Mouse (Mus musculus): ENCODE data around the gene Impg2. TPM values are rescaled to one million over a fixed set of nuclear protein-coding genes. Genes with fewer than 3 reads are reported as not detected.
A peak's percentile ranks its signal among the peaks of the same experiment; 100 is the strongest.

Impg2 gene
- under 1 TPM; 0.05 to 0.08 TPM for total RNA-seq (2021)

- no peak for DNase-seq (ENCODE audit: low spot score)
- intact Hi-C loops (cut with DNase I): no loop called here
These were observed at the start of gene Impg2 for GRCm38 (mm10) chr16:56204051-56204450. TSS of gene Impg2 (plus strand) at chr16:56204313.

DNA sequence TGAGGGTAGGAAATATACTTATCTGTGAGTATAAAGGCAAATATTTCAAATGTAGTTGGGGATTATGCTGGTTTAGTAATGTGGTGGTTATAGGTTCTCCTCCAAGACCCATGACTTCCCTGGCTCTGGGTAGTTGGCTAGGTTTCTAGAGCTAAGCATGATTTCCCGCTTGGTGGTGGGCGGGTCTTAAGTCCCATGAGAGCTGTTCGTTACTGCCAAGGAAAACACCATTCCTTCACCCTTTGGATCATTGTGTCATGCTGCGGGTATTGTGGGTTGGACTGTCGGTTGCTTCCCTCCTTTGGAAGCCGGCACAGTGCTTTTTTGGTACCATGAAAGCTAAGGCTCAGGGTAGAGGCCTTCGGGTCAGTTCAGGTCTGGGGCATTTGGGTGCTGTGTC, 40.6 kb upstream of the Impg2 start:
- DNase-seq (ENCODE audit: low spot score): peak; percentile 4
- intact Hi-C loops (cut with DNase I): no loop called here

DNA sequence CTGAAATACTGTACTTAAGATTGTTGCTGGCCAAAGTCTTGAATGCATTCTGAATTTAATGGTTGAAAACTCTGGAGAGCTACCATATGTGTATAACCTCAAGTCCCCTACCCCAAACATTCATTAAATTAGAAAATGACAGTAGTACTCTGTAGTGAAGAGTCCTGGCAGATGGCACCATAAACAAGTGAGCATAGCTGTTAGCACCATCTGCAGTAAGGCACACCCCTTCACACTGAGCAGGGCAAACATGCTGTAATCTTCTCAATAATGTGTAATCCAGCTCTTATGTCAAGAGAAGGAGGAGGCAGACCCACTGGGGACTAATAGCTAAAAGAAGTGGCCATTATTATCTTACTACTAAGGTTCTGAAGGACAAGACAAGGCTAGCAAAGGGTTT, 33.9 kb upstream of the Impg2 start:
- no peak for DNase-seq (ENCODE audit: low spot score)
- intact Hi-C loops (cut with DNase I): no loop called here

DNA sequence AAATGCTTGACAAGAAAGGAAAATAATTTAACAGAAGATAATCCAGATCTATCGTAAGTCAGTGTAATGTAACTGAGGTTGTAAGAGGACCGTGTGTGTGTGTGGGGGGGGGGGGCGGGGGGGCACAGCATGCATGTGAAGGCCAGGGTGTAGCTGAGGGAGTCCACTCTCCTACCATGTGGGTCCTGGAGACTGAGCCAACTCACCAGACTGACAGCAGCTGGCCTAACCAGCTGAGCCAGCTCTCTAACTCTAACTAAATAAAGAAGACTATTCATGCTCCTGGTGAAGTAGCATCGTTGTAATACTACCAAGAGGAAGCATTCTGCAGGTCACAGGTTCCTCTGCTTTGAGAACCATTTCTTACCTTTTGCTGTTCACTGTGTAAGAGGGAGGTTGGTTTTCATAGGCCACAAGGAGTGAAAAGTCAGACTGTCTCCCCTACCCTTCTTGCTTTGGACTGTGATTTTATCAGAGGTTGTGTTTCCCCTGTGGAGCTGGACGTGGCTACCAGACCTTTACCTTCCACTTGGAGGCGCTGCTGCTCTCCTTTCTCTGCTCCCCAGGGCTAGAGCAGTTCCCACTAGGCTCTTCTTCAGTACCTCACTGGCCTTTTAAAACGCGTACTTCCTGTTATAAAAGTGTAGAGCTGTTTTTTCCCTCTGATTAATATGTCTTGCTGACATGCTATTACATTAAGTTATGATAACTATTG, 28.1 kb upstream of the Impg2 start:
- DNase-seq (ENCODE audit: low spot score): no peak
- intact Hi-C loops (cut with DNase I): no loop called here

DNA sequence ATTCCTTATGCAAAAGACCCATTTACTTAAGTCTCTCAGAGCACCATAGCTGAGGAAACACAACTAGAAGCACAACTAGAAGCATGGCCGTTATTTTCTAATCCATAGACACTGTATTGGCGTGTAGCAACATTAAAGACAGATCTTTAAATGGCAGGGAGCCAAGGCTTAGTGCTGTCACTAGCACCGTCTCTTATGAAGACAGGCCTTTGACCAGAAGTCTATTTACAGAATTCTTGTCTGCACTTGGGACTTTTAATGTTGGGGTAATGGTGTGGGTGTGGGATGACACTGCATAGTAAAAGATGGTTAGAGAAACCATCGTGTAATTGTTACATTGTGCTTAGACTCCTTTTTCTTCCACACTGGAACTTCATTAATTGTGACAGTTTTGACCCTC, 17.2 kb upstream of the Impg2 start:
- no peak for DNase-seq (ENCODE audit: low spot score)

DNA sequence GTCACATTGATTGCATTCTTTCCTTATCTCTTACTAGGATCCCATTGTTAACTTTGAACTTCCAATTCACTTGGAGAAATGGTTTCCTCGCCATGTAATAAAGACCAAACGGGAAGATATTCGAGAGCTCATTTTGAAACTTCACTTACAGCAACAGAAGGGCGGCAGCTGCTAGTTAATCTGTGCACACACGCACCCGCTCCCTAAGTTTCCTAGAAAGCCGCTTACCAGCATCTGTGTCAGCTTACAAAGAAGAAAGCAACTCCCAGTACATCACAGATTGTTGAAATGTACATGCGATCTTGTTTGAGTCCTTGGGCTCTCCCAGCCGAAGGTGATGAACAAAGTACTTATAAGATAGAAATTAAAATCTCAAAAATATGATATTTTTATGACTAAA, 15.9 kb upstream of the Impg2 start:
- intact Hi-C loops (cut with DNase I): no loop called here
- DNase-seq (ENCODE audit: low spot score): no peak

More for the DNA sequence above, 17.2 kb upstream of the Impg2 start:
- intact Hi-C loops (cut with DNase I): no loop called here

DNA sequence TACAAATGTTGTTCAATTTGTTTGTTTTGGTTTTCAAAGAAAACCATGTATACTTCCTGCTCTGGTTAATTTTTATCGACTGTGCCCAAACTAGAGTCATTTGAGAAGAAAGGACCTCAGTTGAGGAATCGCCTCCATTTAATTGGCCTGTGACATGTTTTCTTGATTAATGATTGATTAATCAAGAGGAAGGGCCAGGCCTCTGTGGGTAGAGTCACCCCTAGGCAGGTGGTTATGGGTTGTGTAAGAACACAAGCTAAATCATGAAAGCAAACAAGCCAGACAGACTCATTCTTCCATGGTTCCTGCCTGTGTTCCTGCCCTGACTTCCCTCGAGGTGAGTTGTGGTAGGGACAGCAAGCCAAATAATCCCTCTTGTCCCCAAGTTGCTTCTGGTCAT, 8.6 kb downstream of the Impg2 start:
- intact Hi-C loops (cut with DNase I): no loop called here
- no peak for DNase-seq (ENCODE audit: low spot score)

DNA sequence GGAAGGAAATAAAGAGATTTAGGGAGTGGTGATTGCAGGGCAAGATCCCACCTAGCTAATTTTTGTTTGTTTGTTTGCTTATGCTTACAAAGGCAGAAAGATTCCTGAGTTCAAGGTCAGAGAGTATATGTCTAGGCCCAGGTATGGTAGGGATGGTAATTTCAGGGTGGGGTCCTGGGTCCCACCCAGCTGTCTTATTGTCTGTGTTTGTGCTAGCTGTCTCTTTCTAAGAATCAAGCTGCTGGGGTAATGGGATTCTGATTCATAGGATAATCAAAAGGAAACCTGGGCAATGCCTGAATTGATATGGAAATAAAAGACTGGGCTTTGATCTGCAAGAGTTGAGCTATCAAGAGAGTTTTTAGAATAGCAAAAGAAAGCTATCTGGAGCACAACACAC, 23.6 kb downstream of the Impg2 start:
- no peak for DNase-seq (ENCODE audit: low spot score)
- intact Hi-C loops (cut with DNase I): no loop called here

DNA sequence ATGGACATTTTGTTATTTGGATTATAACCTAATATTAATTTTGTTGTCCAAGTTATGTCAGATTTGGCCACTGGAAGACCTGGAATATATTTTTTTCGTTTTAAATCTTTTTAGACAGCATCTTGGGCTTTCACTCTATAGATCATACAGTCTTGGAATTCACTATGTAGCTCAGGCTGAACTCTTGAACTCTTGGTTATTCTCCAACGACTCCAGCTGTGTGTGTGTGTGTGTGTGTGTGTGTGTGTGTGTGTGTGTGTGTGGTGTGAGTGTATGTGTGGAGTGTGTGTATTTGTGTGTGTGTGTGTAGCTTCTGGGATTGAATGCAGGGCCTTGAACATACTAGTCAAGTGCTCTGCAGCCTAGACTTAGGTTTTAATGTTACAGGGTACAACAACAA, 25.3 kb downstream of the Impg2 start:
- no peak for DNase-seq (ENCODE audit: low spot score)
- intact Hi-C loops (cut with DNase I): no loop called here

DNA sequence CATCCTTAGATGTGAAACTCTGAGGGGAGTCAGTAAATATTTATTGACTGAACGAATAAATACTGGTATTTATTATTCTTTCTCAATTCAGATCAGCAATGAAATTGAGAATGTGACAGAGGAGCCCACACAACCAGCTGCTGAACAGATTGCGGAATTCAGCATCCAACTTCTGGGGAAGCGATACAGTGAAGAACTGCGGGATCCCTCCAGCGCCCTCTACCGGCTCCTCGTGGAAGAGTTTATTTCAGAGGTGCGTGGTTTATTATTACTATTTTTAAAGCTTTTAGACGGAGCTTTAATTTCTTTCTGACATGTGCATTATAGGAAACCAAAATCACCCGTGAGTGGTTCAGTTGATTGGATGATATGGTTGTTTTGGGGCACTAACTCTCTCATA, 27.2 kb downstream of the Impg2 start:
- intact Hi-C loops (cut with DNase I): no loop called here
- no peak for DNase-seq (ENCODE audit: low spot score)

DNA sequence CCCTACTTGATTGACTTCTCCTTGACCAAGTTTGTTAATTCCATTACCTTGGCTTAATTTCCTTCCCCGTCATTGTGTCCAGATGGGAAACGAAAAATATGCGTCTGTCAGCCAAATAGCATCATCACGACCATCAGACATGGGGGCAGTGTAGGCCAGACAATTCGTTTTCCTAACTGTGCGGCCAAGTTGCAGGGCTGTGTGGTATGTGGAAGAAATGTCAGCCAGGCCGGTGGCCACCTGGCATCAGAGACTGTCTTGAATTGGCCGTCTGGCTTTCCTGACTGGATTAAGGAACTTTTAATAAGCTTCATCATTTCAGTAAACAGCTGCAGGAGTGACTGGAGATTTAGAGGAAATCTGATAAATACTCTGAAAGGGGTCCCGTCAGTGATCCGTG, 28.6 kb downstream of the Impg2 start:
- intact Hi-C loops (cut with DNase I): no loop called here
- peak; percentile 5 for DNase-seq (ENCODE audit: low spot score)

DNA sequence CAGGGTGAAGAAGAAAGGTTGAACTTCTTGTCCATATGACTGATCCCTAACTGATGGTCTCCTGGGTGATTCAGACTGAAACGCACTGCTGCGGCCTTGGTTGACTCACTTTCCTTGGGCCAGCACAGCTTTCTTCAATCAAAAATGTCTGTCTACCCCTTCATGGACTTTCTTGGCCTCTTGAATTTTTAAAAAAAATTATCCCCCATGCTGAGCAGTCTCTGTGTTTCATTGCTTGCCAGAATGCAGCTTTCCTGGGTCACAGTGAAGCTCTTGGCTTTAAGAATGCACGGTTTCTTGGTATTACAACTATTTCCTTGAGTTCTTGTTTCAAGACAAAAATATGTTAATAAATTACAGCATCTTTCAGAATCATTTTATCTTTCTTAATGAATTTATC, 41.9 kb downstream of the Impg2 start:
- DNase-seq (ENCODE audit: low spot score): no peak
- intact Hi-C loops (cut with DNase I): no loop called here

GRCm38 (mm10) chr16:56273917-56274316, 69.8 kb downstream of the Impg2 start:
- intact Hi-C loops (cut with DNase I): no loop called here
- no peak for DNase-seq (ENCODE audit: low spot score)

- intact Hi-C loops (cut with DNase I): no loop called here
- no peak for DNase-seq (ENCODE audit: low spot score)
These were observed 74.9 kb downstream of the Impg2 start for GRCm38 (mm10) chr16:56279060-56279459.

DNA sequence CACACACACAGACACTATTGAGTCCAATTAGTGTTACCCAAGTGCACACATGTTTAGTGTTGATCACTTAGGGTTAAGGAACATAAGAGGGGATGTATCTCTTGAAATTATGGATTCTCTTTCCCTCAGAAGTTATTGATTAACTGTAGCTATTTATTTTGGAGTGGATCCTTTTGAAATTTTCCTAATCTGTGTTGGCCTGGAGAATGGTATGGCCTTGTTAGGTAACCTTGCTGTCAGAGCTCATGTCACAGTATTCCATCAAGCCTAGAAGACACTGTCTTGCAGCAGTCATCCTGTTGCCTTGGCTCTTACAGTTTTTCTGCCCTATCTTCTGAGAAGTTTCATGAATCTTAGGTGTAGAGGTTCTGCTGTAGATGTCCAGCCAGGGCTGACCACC, 75.6 kb downstream of the Impg2 start:
- DNase-seq (ENCODE audit: low spot score): no peak
- intact Hi-C loops (cut with DNase I): no loop called here

DNA sequence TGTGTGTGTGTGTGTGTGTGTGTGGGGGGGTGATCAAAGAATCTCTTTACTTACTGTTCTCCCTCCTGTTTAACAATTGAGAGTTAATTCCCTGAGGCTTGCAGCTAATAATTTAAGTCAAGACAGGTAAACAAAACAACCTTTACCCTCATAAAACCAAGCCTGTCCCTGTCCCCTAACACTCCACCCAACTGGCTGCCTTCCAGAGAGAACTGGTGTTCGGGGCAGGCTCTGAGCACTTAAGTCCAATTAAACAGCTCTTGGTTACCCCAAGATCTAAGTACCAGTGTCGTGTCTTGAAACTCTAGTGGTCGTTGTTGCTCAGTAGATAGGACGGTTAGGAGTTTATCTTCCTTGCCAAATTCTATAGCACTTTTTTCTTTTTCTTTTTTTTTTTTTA, 77.2 kb downstream of the Impg2 start:
- no peak for DNase-seq (ENCODE audit: low spot score)
- intact Hi-C loops (cut with DNase I): no loop called here

DNA sequence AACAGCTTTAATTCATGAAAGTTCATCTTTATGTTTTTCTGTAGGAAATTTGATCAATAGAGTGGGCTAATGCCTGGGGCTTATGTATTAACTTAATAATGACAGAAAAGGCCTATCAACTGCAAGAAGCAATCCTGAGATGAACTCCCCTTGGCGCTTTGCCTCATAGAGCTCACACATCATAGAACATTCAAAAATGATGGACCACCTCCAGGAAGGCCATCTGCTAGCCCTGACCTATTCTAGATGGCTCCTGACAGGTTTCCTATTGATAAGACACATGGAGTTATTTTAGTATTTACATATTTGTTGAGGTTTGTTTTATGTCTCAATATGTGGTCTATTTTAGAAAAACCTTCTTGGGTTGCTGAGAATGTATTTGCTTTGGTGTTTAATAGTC, 79.2 kb downstream of the Impg2 start:
- intact Hi-C loops (cut with DNase I): no loop called here
- no peak for DNase-seq (ENCODE audit: low spot score)

- intact Hi-C loops (cut with DNase I): no loop called here
- DNase-seq (ENCODE audit: low spot score): no peak
These were observed 79.8 kb downstream of the Impg2 start for GRCm38 (mm10) chr16:56283873-56284272.

DNA sequence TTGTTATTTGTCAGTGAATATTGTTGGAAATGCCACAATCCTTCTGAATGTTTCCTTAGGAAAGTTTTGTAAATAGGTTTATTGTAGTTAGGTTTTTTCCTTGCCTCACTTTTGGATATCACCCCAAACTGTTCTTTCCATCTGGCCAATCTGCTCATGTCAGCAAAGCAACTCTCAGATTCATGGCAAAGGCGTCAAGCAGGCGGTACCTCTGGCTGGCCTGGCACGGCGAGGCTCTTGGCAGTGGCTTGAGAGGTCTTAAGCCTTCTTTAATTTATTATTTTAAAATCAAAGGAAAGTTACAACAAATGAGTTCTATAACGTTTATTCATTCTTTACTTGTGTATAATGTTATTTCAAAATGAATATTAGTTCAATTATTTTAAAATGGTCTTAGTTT, 82.0 kb downstream of the Impg2 start:
- no peak for DNase-seq (ENCODE audit: low spot score)
- intact Hi-C loops (cut with DNase I): no loop called here

- DNase-seq (ENCODE audit: low spot score): no peak
- intact Hi-C loops (cut with DNase I): no loop called here
These were observed 82.9 kb downstream of the Impg2 start for GRCm38 (mm10) chr16:56286977-56287376.

GRCm38 (mm10) chr16:56294887-56295286, 90.8 kb downstream of the Impg2 start:
- intact Hi-C loops (cut with DNase I): no loop called here
- DNase-seq (ENCODE audit: low spot score): no peak

GRCm38 (mm10) chr16:56295888-56296648, 92.0 kb downstream of the Impg2 start:
- intact Hi-C loops (cut with DNase I): no loop called here
- no peak for DNase-seq (ENCODE audit: low spot score)

Measured in heart, postnatal 25 days (tissue).